Mouse (Mus musculus): ENCODE measurements around the gene Mocs3. TPM values are rescaled to one million over a fixed set of nuclear protein-coding genes. Genes with fewer than 3 reads are reported as not detected.
A peak's percentile ranks its signal among the peaks of the same experiment; 100 is the strongest.

Gene Mocs3
- polyA plus RNA-seq, 1 experiment, result 5.9 TPM

DNA sequence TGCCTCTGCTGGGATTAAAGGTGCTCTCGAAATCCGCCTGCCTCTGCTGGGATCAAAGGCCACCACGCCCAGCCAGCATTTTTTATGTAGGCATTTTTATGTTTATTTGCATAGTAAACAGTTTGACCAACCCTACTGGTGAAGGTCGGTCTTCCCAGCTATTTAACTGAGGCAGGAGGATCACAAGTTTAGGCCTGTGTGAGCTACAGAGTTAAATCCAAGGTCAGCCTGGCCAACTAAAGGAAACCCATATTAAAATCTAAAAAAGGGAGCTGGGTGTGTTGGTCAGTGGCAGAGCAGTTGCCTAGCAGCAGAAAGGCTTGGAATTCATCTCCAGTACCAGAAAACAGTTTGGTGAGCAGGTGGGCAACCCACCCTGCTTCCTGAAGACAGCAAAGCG is 2.9 kb downstream of the Mocs3 start:
- no peaks in the 10 kb centered on the region for H3K4me1 ChIP-seq (ENCODE audit: control insufficient read depth, insufficient read depth, low read length)
- TF ChIP-seq CTCF (IDR thresholded peaks at IDR 0.05; ENCODE audit: borderline replicate concordance, insufficient read depth, low read length) (no peak), POLR2A (IDR thresholded peaks at IDR 0.05; ENCODE audit: low read depth, low read length) (no peak)
- no peak overlapping the region for H3K27ac ChIP-seq (ENCODE audit: insufficient read depth, low read length)
- no peak overlapping the region for H3K4me3 ChIP-seq (ENCODE audit: insufficient read depth, low read length)

DNA sequence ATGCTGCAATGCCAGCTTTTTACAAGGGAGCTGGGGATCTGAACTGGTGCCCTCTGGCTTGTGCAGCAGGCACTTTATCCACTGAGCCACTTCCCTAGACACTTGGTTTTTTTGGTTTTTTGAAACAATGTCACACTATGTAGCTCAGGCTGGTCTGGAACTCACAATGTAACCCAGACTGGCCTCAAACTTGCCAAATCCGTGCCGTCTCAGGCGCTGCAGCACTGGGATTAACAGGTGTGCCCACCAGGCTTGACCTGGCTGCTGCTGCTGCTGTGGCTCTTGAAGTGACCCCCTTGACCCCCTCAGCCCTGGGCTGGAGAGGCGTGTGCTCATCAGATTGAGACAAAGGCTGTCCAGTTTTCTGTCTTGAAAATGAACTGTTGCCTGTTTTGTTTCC is 7.9 kb downstream of the Mocs3 start:
- Histone ChIP-seq H3K4me3 (ENCODE audit: insufficient read depth, low read length) (no peak overlapping the region), H3K27ac (ENCODE audit: insufficient read depth, low read length) (no peak overlapping the region), H3K4me1 (ENCODE audit: control insufficient read depth, insufficient read depth, low read length) (no peaks in the 10 kb centered on the region)
- TF ChIP-seq POLR2A (IDR thresholded peaks at IDR 0.05; ENCODE audit: low read depth, low read length) (no peak), CTCF (IDR thresholded peaks at IDR 0.05; ENCODE audit: borderline replicate concordance, insufficient read depth, low read length) (no peak)

- H3K27ac ChIP-seq (ENCODE audit: insufficient read depth, low read length), result no peak overlapping the region
- TF ChIP-seq CTCF (IDR thresholded peaks at IDR 0.05; ENCODE audit: borderline replicate concordance, insufficient read depth, low read length) (no peak), POLR2A (IDR thresholded peaks at IDR 0.05; ENCODE audit: low read depth, low read length) (no peak)
- H3K4me3 ChIP-seq (ENCODE audit: insufficient read depth, low read length), result no peak overlapping the region
- H3K4me1 ChIP-seq (ENCODE audit: control insufficient read depth, insufficient read depth, low read length), result no peaks in the 10 kb centered on the region
These were observed 12.4 kb downstream of the Mocs3 start for GRCm38 (mm10) chr2:168242841-168243240.

GRCm38 (mm10) chr2:168243278-168243677 is 12.9 kb downstream of the Mocs3 start:
- H3K27ac ChIP-seq (ENCODE audit: insufficient read depth, low read length), result no peak overlapping the region
- TF ChIP-seq POLR2A (IDR thresholded peaks at IDR 0.05; ENCODE audit: low read depth, low read length) (no peak), CTCF (IDR thresholded peaks at IDR 0.05; ENCODE audit: borderline replicate concordance, insufficient read depth, low read length) (no peak)
- H3K4me3 ChIP-seq (ENCODE audit: insufficient read depth, low read length), result no peak overlapping the region
- no peaks in the 10 kb centered on the region for H3K4me1 ChIP-seq (ENCODE audit: control insufficient read depth, insufficient read depth, low read length)

GRCm38 (mm10) chr2:168245571-168245970 is 15.1 kb downstream of the Mocs3 start:
- H3K27ac ChIP-seq (ENCODE audit: insufficient read depth, low read length), result no peak overlapping the region
- no peaks in the 10 kb centered on the region for H3K4me1 ChIP-seq (ENCODE audit: control insufficient read depth, insufficient read depth, low read length)
- no peak for TF ChIP-seq POLR2A (IDR thresholded peaks at IDR 0.05; ENCODE audit: low read depth, low read length)
- no peak for TF ChIP-seq CTCF (IDR thresholded peaks at IDR 0.05; ENCODE audit: borderline replicate concordance, insufficient read depth, low read length)
- H3K4me3 ChIP-seq (ENCODE audit: insufficient read depth, low read length), result no peak overlapping the region

GRCm38 (mm10) chr2:168248167-168248855 is 17.9 kb downstream of the Mocs3 start:
- Histone ChIP-seq H3K4me1 (ENCODE audit: control insufficient read depth, insufficient read depth, low read length) (no peaks in the 10 kb centered on the region), H3K4me3 (ENCODE audit: insufficient read depth, low read length) (no peak overlapping the region), H3K27ac (ENCODE audit: insufficient read depth, low read length) (no peak overlapping the region)
- TF ChIP-seq CTCF (IDR thresholded peaks at IDR 0.05; ENCODE audit: borderline replicate concordance, insufficient read depth, low read length) (no peak), POLR2A (IDR thresholded peaks at IDR 0.05; ENCODE audit: low read depth, low read length) (no peak)

DNA sequence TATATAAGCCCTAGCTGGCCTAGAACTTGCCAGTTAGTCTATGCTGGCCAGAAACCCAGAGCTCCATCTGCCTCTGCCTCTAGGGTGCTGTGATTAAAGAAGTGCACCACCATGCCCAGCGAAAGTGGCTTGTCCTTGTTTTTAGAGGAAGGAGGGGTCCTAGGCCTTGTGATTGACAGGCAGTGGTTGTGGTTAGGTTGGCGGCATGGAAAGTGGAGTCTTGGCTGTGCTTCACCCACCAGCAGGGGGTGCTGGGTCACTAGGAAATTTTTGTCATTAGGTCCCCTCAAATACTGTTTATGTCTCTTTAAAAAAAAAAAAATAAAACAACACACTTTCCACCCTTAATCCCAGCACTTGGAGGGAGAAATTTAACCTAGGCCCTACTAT is 18.4 kb downstream of the Mocs3 start:
- Histone ChIP-seq H3K4me1 (ENCODE audit: control insufficient read depth, insufficient read depth, low read length) (no peaks in the 10 kb centered on the region), H3K27ac (ENCODE audit: insufficient read depth, low read length) (no peak overlapping the region), H3K4me3 (ENCODE audit: insufficient read depth, low read length) (no peak overlapping the region)
- TF ChIP-seq POLR2A (IDR thresholded peaks at IDR 0.05; ENCODE audit: low read depth, low read length), result no peak
- TF ChIP-seq CTCF (IDR thresholded peaks at IDR 0.05; ENCODE audit: borderline replicate concordance, insufficient read depth, low read length), result no peak

DNA sequence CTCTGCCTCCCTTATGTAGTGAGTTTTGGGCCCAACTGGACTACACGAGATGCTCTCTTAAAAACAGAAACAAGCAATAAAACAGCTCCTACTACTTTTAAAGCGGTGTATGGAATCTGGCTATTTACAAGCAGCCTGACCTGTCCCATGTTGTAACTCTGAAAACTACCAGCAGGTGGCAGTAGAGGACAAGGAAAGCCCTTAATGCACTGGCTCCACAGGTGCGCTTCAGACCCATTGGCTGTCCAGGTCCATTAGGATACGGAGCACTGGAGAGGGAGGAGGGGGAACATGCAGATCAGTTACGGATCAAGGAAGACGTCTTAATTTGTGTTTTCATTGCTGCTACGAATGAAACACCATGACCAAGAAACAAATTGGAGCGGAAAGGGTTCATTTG is 19.8 kb downstream of the Mocs3 start:
- Histone ChIP-seq H3K4me1 (ENCODE audit: control insufficient read depth, insufficient read depth, low read length) (no peaks in the 10 kb centered on the region), H3K4me3 (ENCODE audit: insufficient read depth, low read length) (no peak overlapping the region), H3K27ac (ENCODE audit: insufficient read depth, low read length) (no peak overlapping the region)
- no peak for TF ChIP-seq POLR2A (IDR thresholded peaks at IDR 0.05; ENCODE audit: low read depth, low read length)
- TF ChIP-seq CTCF (IDR thresholded peaks at IDR 0.05; ENCODE audit: borderline replicate concordance, insufficient read depth, low read length), result peak; percentile 80

GRCm38 (mm10) chr2:168252639-168253292 is 22.3 kb downstream of the Mocs3 start:
- no peak for TF ChIP-seq POLR2A (IDR thresholded peaks at IDR 0.05; ENCODE audit: low read depth, low read length)
- TF ChIP-seq CTCF (IDR thresholded peaks at IDR 0.05; ENCODE audit: borderline replicate concordance, insufficient read depth, low read length), result peak; percentile 28; the same call in 1 of the 2 replicates
- H3K27ac ChIP-seq (ENCODE audit: insufficient read depth, low read length), result no peak overlapping the region
- no peaks in the 10 kb centered on the region for H3K4me1 ChIP-seq (ENCODE audit: control insufficient read depth, insufficient read depth, low read length)
- H3K4me3 ChIP-seq (ENCODE audit: insufficient read depth, low read length), result no peak overlapping the region

GRCm38 (mm10) chr2:168253822-168254221 is 23.4 kb downstream of the Mocs3 start:
- TF ChIP-seq POLR2A (IDR thresholded peaks at IDR 0.05; ENCODE audit: low read depth, low read length), result no peak
- TF ChIP-seq CTCF (IDR thresholded peaks at IDR 0.05; ENCODE audit: borderline replicate concordance, insufficient read depth, low read length), result no peak
- Histone ChIP-seq H3K27ac (ENCODE audit: insufficient read depth, low read length) (no peak overlapping the region), H3K4me3 (ENCODE audit: insufficient read depth, low read length) (no peak overlapping the region), H3K4me1 (ENCODE audit: control insufficient read depth, insufficient read depth, low read length) (no peaks in the 10 kb centered on the region)

All from embryonic fibroblast, embryonic 13.5 days (primary cell).